Mouse (Mus musculus) stomach, postnatal 0 days (tissue): ENCODE results near the gene Cdca7. TPM values are rescaled to one million over a fixed set of nuclear protein-coding genes. Genes with fewer than 3 reads are reported as not detected.

Source experiments
- ATAC-seq: fragments of 200-750 bp; cut with Nextera tagmentation; 2 replicates; pipeline ENCODE4 v1.8.0; 2017; ENCODE audit not compliant: low FRiP score, low TSS enrichment
- DNase-seq: peaks from one replicate; pipeline ENCODE4 v3.0.0-alpha.2; 2016; ENCODE audit warnings: low spot score
- H3K27ac ChIP-seq: fragments of 300-500 bp; sonication (generic); replicated peaks from 2 replicates; pipeline ENCODE4 v1.5.1; 2014; ENCODE audit warnings: mild to moderate bottlenecking, control low read depth
- H3K27me3 ChIP-seq: fragments of 300-500 bp; sonication (generic); 2 replicates; pipeline ENCODE4 v1.6.1; 2014; ENCODE audit warnings: low read length; ENCODE audit not compliant: control insufficient read depth, insufficient read depth
- H3K36me3 ChIP-seq: fragments of 300-500 bp; sonication (generic); 2 replicates; pipeline ENCODE4 v1.6.1; 2014; ENCODE audit warnings: low read length, mixed read lengths; ENCODE audit not compliant: control insufficient read depth, insufficient read depth
- H3K4me1 ChIP-seq: fragments of 300-500 bp; sonication (generic); replicated peaks from 2 replicates; pipeline ENCODE4 v1.6.1; 2014; ENCODE audit warnings: antibody characterized with exemption; ENCODE audit not compliant: control insufficient read depth, insufficient read depth
- H3K4me2 ChIP-seq: fragments of 300-500 bp; sonication (generic); replicated peaks from 2 replicates; pipeline ENCODE4 v1.6.1; 2014; ENCODE audit warnings: low read depth, mild to moderate bottlenecking, control low read depth, moderate library complexity
- H3K4me3 ChIP-seq: fragments of 300-500 bp; sonication (generic); 2 replicates; pipeline ENCODE4 v1.5.1; 2014; ENCODE audit warnings: low read depth, low read length, control low read depth
- H3K9ac ChIP-seq: fragments of 300-500 bp; sonication (generic); 2 replicates; pipeline ENCODE4 v1.6.1; 2014; ENCODE audit warnings: mild to moderate bottlenecking, low read length, control low read depth, mixed read lengths
- H3K9me3 ChIP-seq: fragments of 300-500 bp; sonication (generic); 2 replicates; pipeline ENCODE4 v1.6.1; 2016; ENCODE audit warnings: low read length; ENCODE audit not compliant: control insufficient read depth
- CTCF ChIP-seq: IDR thresholded peaks from 2 replicates; pipeline ENCODE4 v1.5.1; 2016; ENCODE audit warnings: antibody characterized with exemption, low read depth, mild to moderate bottlenecking, moderate library complexity
- EP300 ChIP-seq: optimal IDR thresholded peaks from 2 replicates; pipeline ENCODE3; 2016; ENCODE audit warnings: antibody characterized with exemption
- WGBS: fragments of 180-500 bp; shearing (Covaris S2); extraction: QIAGEN DNeasy Blood & Tissue Kit; methylation state at CpG from one replicate; pipeline ENCODE4 v1.1.7; 2014; 5-methylcytosine and 5-hydroxymethylcytosine counted together
- polyA plus RNA-seq: library from polyadenylated mRNA; unstranded; fragments of >200 nt; fragmentation: Nextera tagmentation; extraction: Ambion mirVana; gene quantifications from 2 replicates; pipeline ENCODE4 v1.2.1, GENCODE M21; 2015

Cdca7 gene
- 40.3 and 42.7 TPM in 2 replicates for polyA plus RNA-seq

DNA sequence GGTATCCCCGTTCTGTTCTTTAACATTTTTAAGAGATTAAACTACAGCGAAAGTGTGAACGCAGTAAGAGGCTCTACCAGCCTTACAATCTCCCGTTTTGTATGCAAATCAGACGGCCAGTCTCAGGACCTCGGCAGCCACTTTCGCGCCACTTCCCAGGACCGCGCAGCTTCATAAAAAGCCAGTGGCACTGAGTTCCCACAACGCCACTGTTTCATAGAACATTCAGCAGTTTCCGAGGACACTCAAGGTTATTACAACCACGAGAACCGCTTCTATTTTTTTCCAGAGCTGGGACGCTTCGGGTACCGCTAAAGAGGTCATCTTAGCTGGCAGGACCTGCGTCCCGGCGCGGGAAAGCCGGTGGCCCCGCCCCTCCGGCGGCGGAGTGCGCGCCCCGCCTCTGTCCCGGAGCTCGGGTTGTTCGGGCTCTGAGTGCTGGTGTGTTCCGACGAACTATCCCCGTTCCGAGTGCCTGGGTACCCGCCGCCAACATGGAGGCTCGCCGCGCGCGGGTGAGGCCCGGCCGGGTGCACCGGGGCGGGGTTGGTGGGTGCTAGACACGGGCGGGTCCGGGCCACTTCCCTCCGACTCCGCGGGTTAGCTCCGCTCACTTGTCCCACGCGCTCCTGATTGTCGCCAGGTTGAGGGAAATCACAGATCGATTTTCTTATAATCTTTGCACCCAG lies at the start of gene Cdca7:
Gene Cdca7, plus strand, starts transcription at position 363 of the 689 bp plus-strand sequence.
- H3K27me3 ChIP-seq: no peaks in the 10 kb centered on the region
- H3K9ac ChIP-seq: peak within 1 kb of the TSS; percentile 80
- under 1% methylated on average over 56 of the region's 58 CpGs for WGBS
- peak within 1 kb of the TSS; percentile 76 for H3K4me3 ChIP-seq
- peak within 1 kb of the TSS; percentile 90 for H3K27ac ChIP-seq
- H3K4me2 ChIP-seq: peak within 1 kb of the TSS; percentile 80
- peak; percentile 86 for ATAC-seq
- no peaks in the 10 kb centered on the region; the same call in 1 of the 2 replicates for H3K4me1 ChIP-seq
- peak; percentile 100 for TF ChIP-seq EP300
- TF ChIP-seq CTCF: no peak
- no peaks in the 10 kb centered on the region for H3K9me3 ChIP-seq
- peaks cover 3% of the 10 kb centered on the region; the same call in 1 of the 2 replicates for H3K36me3 ChIP-seq
- DNase-seq: peak; percentile 80

DNA sequence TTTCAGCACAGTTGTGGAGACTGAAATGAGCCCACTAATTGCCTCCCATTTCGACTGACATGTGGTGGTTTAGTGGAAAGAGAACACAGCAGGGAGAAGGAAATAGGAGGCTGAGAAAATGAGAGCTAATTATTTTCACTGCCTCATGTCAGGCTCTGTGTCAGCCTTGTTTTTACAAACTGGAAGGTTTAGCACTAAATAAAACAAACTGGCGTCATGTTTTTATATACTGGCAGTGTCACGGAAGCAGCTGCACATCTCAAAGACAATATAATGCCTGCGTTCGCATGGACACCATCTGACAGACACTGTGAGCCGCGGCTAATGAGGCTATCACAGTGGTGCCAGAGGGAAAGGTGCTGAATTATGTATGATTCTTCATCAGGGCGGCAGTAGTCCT lies 49.2 kb upstream of the Cdca7 start:
- Histone ChIP-seq H3K9me3 (no peaks in the 10 kb centered on the region), H3K4me2 (no peak overlapping the region), H3K36me3 (peaks cover 3% of the 10 kb centered on the region; the same call in 1 of the 2 replicates), H3K27ac (no peak overlapping the region), H3K27me3 (no peaks in the 10 kb centered on the region), H3K9ac (no peak overlapping the region), H3K4me3 (no peak overlapping the region), H3K4me1 (no peaks in the 10 kb centered on the region)
- ATAC-seq (no peak), DNase-seq (no peak)
- TF ChIP-seq EP300: no peak
- TF ChIP-seq CTCF: no peak
- 46% methylated on average over 8 of the region's 8 CpGs for WGBS

DNA sequence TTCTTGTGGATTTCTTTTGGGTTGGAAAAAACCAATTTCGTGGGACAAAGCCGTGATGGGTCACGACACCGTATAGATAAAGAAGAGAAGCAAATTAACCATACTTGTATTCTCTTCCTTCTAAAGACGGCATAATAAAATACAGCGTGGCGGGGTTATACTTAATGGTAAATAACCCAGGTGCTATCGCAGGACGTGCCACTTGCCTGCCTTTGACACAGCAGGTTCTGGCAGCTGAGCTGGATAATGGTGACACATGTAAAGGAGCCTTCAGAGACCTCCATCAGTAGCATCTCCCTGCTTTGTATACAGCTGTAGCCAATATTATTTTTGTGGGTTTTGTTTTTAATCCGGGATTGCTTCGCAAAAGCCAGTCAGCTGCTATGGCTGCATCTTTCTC lies 48.7 kb upstream of the Cdca7 start:
- ATAC-seq (no peak), DNase-seq (no peak)
- Histone ChIP-seq H3K9me3 (no peaks in the 10 kb centered on the region), H3K4me1 (no peaks in the 10 kb centered on the region), H3K4me3 (no peak overlapping the region), H3K27ac (no peak overlapping the region), H3K9ac (no peak overlapping the region), H3K27me3 (no peaks in the 10 kb centered on the region), H3K36me3 (peaks cover 3% of the 10 kb centered on the region; the same call in 1 of the 2 replicates), H3K4me2 (0 out of 2 replicates have a peak overlapping the region, but pooled peaks have one; percentile 0)
- WGBS: 61% methylated on average over 11 of the region's 11 CpGs
- TF ChIP-seq CTCF (no peak), EP300 (no peak)

DNA sequence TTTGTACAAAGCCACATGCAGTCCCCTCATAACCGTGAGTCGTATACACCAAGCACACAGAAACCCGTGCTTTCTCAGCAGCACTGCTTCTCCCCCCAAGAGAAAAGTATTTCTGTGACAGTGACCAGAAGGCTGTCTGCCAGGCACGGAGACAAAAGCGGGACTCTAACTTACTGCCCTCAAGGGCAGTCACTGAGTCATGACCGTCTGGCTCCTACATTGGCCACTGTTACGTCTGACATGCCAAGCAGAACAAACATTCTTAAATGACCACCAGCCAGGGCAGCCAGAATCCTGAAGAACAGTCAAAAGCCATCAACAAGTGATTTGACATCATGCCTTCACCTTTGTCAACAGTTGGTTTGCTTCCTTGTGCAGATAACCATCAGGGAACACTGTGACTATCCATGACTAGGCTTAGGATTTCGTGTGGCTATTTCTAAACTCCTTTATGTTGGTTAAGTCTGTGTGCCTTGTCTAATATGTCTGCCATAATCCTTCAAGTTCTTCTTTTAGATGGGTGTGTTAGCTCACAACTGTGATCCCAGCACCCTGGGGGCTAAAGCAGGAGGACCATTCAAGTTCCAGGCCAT lies 36.9 kb upstream of the Cdca7 start:
- TF ChIP-seq CTCF (no peak), EP300 (no peak)
- ATAC-seq: no peak
- Histone ChIP-seq H3K27ac (no peak overlapping the region), H3K4me1 (no peaks in the 10 kb centered on the region), H3K36me3 (peaks cover 16% of the 10 kb centered on the region), H3K4me2 (no peak overlapping the region), H3K4me3 (no peak overlapping the region), H3K9ac (no peak overlapping the region), H3K9me3 (no peaks in the 10 kb centered on the region), H3K27me3 (no peaks in the 10 kb centered on the region)
- no peak for DNase-seq
- 83% methylated on average over 8 of the region's 8 CpGs for WGBS

DNA sequence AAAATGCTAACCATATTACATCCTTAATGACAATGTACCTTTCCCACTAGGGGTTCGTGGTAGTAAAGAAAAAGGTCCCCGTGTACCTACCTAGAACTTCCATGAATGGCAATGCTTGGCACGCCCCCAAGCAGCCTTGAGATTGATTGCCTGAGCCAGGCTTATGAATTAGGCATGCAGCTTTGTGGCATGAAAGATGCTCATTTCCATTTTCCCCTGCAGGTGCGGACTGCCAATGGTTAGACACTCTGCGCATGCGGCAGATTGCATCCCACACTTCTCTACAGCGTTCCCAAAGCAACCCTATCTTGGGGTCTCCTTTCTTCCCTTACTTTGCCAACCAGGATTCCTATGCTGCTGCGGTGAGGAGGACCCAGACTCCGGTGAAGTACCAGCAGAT lies 34.9 kb upstream of the Cdca7 start:
- no peak overlapping the region for H3K4me3 ChIP-seq
- WGBS: 94% methylated on average over 9 of the region's 9 CpGs
- no peak for DNase-seq
- H3K27ac ChIP-seq: no peak overlapping the region
- ATAC-seq: no peak
- no peak overlapping the region for H3K4me2 ChIP-seq
- H3K9ac ChIP-seq: no peak overlapping the region
- TF ChIP-seq EP300 (no peak), CTCF (no peak)
- no peaks in the 10 kb centered on the region for H3K9me3 ChIP-seq
- H3K27me3 ChIP-seq: no peaks in the 10 kb centered on the region
- peaks cover 16% of the 10 kb centered on the region; the same call in 1 of the 2 replicates for H3K36me3 ChIP-seq
- no peaks in the 10 kb centered on the region for H3K4me1 ChIP-seq

DNA sequence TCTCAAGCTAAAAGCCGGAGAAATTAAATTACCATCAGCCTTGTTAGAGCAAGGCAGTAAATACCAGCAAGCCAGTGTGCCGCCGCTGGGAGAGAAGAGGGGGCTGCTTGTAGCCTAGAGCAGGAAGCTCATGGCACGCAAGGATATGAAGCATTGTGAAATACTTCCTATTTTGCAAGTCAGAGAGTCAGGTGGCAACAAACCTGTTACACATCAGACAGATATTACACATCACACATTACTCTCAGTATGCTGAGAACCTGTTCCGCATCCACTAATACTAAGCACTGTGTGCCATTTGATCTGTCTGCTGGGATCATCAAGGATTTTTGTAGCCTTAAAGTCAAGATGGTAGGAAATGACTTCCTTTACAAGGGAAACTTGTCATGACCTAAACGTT lies 33.1 kb upstream of the Cdca7 start:
- no peaks in the 10 kb centered on the region for H3K9me3 ChIP-seq
- no peaks in the 10 kb centered on the region for H3K4me1 ChIP-seq
- H3K9ac ChIP-seq: no peak overlapping the region
- WGBS: 88% methylated on average over 6 of the region's 6 CpGs
- no peak overlapping the region for H3K4me3 ChIP-seq
- no peak overlapping the region for H3K27ac ChIP-seq
- H3K27me3 ChIP-seq: no peaks in the 10 kb centered on the region
- ATAC-seq: no peak
- H3K4me2 ChIP-seq: no peak overlapping the region
- no peak for DNase-seq
- TF ChIP-seq CTCF: no peak
- no peak for TF ChIP-seq EP300
- peaks cover 10% of the 10 kb centered on the region; the same call in 1 of the 2 replicates for H3K36me3 ChIP-seq
